Mouse (Mus musculus): ENCODE measurements around the gene Ppia.

DNA sequence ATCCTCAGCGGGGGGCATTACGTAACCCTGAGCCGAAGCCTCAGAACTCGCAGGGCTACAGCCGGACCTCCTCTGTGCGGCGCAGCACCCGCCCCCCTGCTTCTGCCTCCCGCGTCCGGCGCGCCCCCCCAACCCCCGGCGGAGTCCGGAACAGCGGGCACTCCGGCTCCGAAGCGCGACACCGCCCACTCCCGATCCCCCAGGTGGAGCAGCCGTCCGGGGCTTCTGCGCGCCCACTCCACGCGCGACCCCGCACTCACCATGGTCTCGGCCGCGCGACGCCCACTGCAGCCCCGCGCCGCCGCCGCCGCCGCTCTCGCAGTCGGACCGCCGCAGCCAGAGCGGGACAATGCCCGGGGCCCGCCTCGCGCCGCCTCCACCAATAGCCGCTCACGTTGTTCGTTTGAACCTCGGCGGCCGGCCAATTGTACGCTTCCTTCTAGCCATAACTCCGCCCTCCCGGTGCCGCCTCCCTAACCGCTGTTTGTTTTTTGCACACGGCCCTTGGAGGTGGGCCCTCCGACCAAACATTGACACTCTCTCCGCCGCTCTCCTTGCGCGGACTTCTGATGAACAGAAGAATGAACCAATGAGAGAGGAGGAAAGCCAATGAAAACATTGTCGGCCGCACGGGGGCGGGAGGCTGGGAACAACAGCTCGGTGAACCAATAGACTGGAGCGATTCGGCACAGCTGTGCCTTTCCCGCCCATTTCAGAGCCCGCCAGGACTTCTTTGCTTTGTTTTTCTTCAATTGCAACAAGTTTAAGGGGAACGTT lies 29.0 kb downstream of the Ppia start, which contains the start of gene H2afv:
- TF ChIP-seq EP300 (IDR thresholded peaks at IDR 0.05; ENCODE audit: low read depth), result peak; percentile 74
- peak; percentile 63 for TF ChIP-seq CTCF (IDR thresholded peaks at IDR 0.05; ENCODE audit: low read depth)

Data from liver, postnatal 0 days (tissue).